Mouse (Mus musculus) CD4-positive naive resting alpha-beta T cell, adult 76 days (primary cell): Measurements from ENCODE around the gene Hspb1. TPM values are rescaled to one million over a fixed set of nuclear protein-coding genes. Genes with fewer than 3 reads are reported as not detected.

Experiments
- total RNA-seq: library from RNA; stranded (reverse); gene quantifications from one replicate; pipeline ENCODE4 v1.2.4, GENCODE M21; 2023

Hspb1 gene
- 0.67 TPM for total RNA-seq

GRCm38 (mm10) chr5:135887675-135888102, at the start of gene Hspb1:
Gene Hspb1, plus strand, starts transcription at chr5:135887919.

DNA sequence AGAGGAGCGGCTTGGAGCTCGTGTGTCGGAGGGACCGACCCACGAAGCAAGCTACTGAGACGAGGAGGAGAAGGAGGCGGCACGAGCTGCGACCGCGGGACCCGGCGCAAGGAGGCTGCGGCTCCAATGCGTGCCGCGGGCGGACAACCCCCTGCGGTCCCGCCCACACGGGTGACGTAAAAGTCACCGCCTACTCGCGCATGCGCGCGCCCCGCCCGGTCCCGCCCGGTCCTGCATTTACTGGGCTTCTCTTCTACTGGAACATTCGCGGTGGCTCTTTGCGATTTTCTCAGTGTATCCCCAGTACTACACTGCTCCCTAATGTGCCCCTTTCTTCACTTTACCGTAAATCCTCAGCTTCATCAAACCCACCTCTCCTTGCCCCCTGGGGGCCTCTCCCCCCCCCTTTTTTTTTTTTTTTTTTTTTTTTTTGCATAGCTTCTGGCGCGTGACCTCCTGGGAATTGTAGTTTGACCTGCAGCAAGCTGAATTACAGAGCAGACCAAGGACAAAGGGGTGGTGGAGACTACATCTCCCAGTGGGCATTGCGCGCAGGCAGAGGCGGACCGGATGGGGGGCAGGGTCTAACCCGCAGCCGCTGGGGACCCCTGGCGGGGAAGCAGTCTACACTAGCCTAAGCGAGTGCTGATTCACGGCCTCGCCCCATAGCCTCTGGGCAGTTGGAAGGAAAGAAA, 46.9 kb downstream of the Hspb1 start, which contains the start of gene Ywhag:
TSS of gene Ywhag (minus strand) at position 136 of the 695 bp plus-strand sequence.

Other genes starting within 250 kb of the Hspb1 start
- gene Por, start 217.9 kb upstream of the Hspb1 start, total RNA-seq: 49.3 TPM
- gene Tmem120a, start 143.5 kb upstream of the Hspb1 start, total RNA-seq: 9.2 TPM
- gene Styxl1, start 109.5 kb upstream of the Hspb1 start, total RNA-seq: not detected
- gene Mdh2, start 109.4 kb upstream of the Hspb1 start, total RNA-seq: 177 TPM
- not detected for gene Srrm3, start 81.0 kb upstream of the Hspb1 start, total RNA-seq
- gene Ywhag, start 46.7 kb downstream of the Hspb1 start, total RNA-seq: 54.6 TPM
- not detected for gene Ssc4d, start 86.6 kb downstream of the Hspb1 start, total RNA-seq
- gene Zp3, start 92.2 kb downstream of the Hspb1 start, total RNA-seq: not detected
- gene Dtx2, start 106.9 kb downstream of the Hspb1 start, total RNA-seq: 30.5 TPM
- not detected for gene Upk3b, start 150.6 kb downstream of the Hspb1 start, total RNA-seq
- gene Upk3bl, start 166.6 kb downstream of the Hspb1 start, total RNA-seq: not detected
- gene Rasa4, start 196.0 kb downstream of the Hspb1 start, total RNA-seq: 8.0 TPM
- gene Polr2j, start 228.7 kb downstream of the Hspb1 start, total RNA-seq: 44.6 TPM
- gene Lrwd1, start 248.2 kb downstream of the Hspb1 start, total RNA-seq: 41.4 TPM
- 24.5 TPM for gene Alkbh4, start 248.2 kb downstream of the Hspb1 start, total RNA-seq